ENCODE assay signal across 8 mouse cellular contexts in the genomic region with DNA sequence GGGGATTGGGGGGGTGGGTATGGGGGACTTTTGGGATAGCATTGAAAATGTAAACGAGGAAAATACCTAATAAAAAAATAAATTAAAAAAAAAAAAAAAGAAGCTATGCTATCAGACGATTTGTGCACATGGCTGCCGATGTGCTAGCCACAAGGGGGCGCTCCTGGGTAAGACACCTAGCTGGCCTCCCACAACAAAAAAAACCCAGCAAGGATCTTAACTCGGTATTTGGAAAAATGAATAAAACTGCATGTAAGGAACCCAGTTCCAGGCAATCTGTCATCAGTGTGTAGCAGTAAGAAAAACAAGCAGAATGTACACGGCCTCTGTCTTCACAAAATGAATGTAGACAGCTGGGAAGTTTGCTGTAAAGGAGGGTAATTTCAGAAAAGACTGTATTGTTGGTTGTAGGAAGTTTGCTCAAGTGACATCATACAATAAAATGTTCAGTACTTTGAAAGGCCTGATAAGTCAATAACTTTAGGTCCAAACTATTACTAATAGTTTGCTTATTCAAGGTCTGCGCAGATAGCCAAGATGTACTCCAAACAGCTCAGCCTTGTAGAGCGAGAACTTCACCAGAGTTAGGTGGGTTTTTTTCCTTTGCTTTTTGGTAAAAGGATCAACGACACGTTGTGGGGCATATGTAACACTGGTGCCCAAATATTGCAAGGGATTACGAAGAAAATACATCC. TPM values are rescaled to one million over a fixed set of nuclear protein-coding genes. Genes with fewer than 3 reads are reported as not detected.
DNase-seq lines count a peak whose midpoint lies in the region; ATAC-seq and TF ChIP-seq lines count a peak whose summit lies in the region.

No protein-coding gene starts in this region.

- peaks cover 4% of the 10 kb centered on the region; the same call in 1 of the 2 replicates for H3K4me1 ChIP-seq in kidney, embryonic 15.5 days
- no peaks in the 10 kb centered on the region for H3K4me1 ChIP-seq in bone marrow macrophage, adult 2 months (ENCODE audit: control insufficient read depth, insufficient read depth, low read length)
- H3K4me1 ChIP-seq in liver, adult 2 months (ENCODE audit: control insufficient read depth, insufficient read depth, low read length) = no peaks in the 10 kb centered on the region; the same call in 1 of the 2 replicates

- no peak overlapping the region for H3K9ac ChIP-seq in kidney, embryonic 15.5 days
- peak overlapping the region; percentile 69 for H3K9ac ChIP-seq in liver, adult 2 months (ENCODE audit: low read depth, low read length)

- no peak overlapping the region for H3K4me3 ChIP-seq in kidney, embryonic 15.5 days (replicated peaks)
- H3K4me3 ChIP-seq in bone marrow macrophage, adult 2 months (ENCODE audit: insufficient read depth, low read length) = no peak overlapping the region
- no peak overlapping the region for H3K4me3 ChIP-seq in liver, adult 2 months (ENCODE audit: insufficient read depth, low read depth, low read length)

- no peak for ATAC-seq in kidney, embryonic 15.5 days (replicated peaks; ENCODE audit: low FRiP score)
- peak; percentile 60 for ATAC-seq in inflammation-experienced regulatory T-cells, adult 6 months

- H3K36me3 ChIP-seq in kidney, embryonic 15.5 days = no peaks in the 10 kb centered on the region
- H3K36me3 ChIP-seq in liver, adult 2 months (ENCODE audit: control insufficient read depth, insufficient read depth, low read length) = no peaks in the 10 kb centered on the region

- TF ChIP-seq CTCF in bone marrow macrophage, adult 2 months (IDR thresholded peaks at IDR 0.05; ENCODE audit: low read depth, low read length) = peak; percentile 78
- TF ChIP-seq CTCF in liver, adult 2 months (IDR thresholded peaks at IDR 0.05; ENCODE audit: low read depth, low read length) = peak; percentile 86

- H3K79me2 ChIP-seq in liver, adult 2 months (ENCODE audit: control insufficient read depth, insufficient read depth, low read length) = no peaks in the 10 kb centered on the region

- no peaks in the 10 kb centered on the region; the same call in 1 of the 2 replicates for H3K9me3 ChIP-seq in kidney, embryonic 15.5 days (replicated peaks)

- peak; percentile 51 for DNase-seq in kidney, adult 11 months
- peak; percentile 47 for DNase-seq in fibroblast of lung, adult 2 months (ENCODE audit: low read depth)
- DNase-seq in liver, adult 2 months (ENCODE audit: extremely low read depth, low read depth, low spot score) = peak; percentile 58
- DNase-seq in ovary, postnatal 36 days (ENCODE audit: low spot score) = peak; percentile 76
- DNase-seq in thymus, postnatal 25 days = peak; percentile 70

- no peaks in the 10 kb centered on the region for H3K27me3 ChIP-seq in kidney, embryonic 15.5 days
- H3K27me3 ChIP-seq in liver, adult 2 months (ENCODE audit: control insufficient read depth, insufficient read depth, low read length) = no peaks in the 10 kb centered on the region

- H3K4me2 ChIP-seq in kidney, embryonic 15.5 days = no peak overlapping the region

- TF ChIP-seq POLR2A in bone marrow macrophage, adult 2 months (IDR thresholded peaks at IDR 0.05; ENCODE audit: borderline replicate concordance, low read depth, low read length) = no peak
- TF ChIP-seq POLR2A in liver, adult 2 months (IDR thresholded peaks at IDR 0.05; ENCODE audit: extremely low read depth, insufficient read depth, low read length) = no peak

- H3K27ac ChIP-seq in kidney, embryonic 15.5 days = no peak overlapping the region
- H3K27ac ChIP-seq in bone marrow macrophage, adult 2 months (ENCODE audit: insufficient read depth, low read depth, low read length) = no peak overlapping the region
- no peak overlapping the region for H3K27ac ChIP-seq in liver, adult 2 months (replicated peaks; ENCODE audit: insufficient read depth, low read depth, low read length)

- WGBS in kidney, embryonic 15.5 days = 37% methylated on average over 11 of the region's 11 CpGs
- WGBS in liver, adult 2 months = 25% methylated on average over 11 of the region's 11 CpGs

RNA-seq across cellular contexts. Expression of a gene that starts 31.7 kb away (rescaled TPM):
- polyA plus RNA-seq in kidney, embryonic 15.5 days (2015; fragmentation: Nextera tagmentation; extraction: Ambion mirVana) = 42.4 and 48.6 TPM in 2 replicates
- polyA plus RNA-seq in bone marrow macrophage, adult 2 months (2012; ENCODE audit: insufficient read depth, insufficient read length, missing spikeins) = not detected in 2 replicates
- not detected for polyA plus RNA-seq in inflammation-experienced regulatory T-cells, adult 6 months (2017; shearing (Covaris generic))
- 1,448 and 1,888 TPM in 2 replicates for total RNA-seq in liver, adult 2 months (2014; rRNA removed)
- polyA plus RNA-seq in liver, adult 2 months (2012; rRNA removed) = 1,550 and 1,804 TPM in 2 replicates

RNA-seq across cellular contexts. Expression of a gene that starts 44.9 kb away (rescaled TPM):
- polyA plus RNA-seq in kidney, embryonic 15.5 days (2015; fragmentation: Nextera tagmentation; extraction: Ambion mirVana) = 128 TPM in 2 replicates
- polyA plus RNA-seq in bone marrow macrophage, adult 2 months (2012; ENCODE audit: insufficient read depth, insufficient read length, missing spikeins) = 117 and 123 TPM in 2 replicates
- polyA plus RNA-seq in inflammation-experienced regulatory T-cells, adult 6 months (2017; shearing (Covaris generic)) = 100 to 1,000 TPM; 191 to 238 (median 213) TPM
- total RNA-seq in liver, adult 2 months (2014; rRNA removed) = 78.1 and 81.3 TPM in 2 replicates
- polyA plus RNA-seq in liver, adult 2 months (2012; rRNA removed) = 30.0 and 40.8 TPM in 2 replicates

Comparison
In these comparisons a context has a peak if more than half of its experiments do, and no peak if none do; other contexts are left out.
1. RNA of a gene that starts 31.7 kb away (polyA plus RNA-seq): 1,550 to 1,804 TPM in liver, adult 2 months and 42.4 to 48.6 TPM in kidney, embryonic 15.5 days; not detected in bone marrow macrophage, adult 2 months and not detected in inflammation-experienced regulatory T-cells, adult 6 months; every median in the first group is over 10 times any median in the second.
2. Peak in every context shown above with its lines, with median percentiles within 50 percentile points of each other: DNase-seq.